Mouse (Mus musculus) right cerebral cortex, postnatal 36 days (tissue): ENCODE data around the gene Bhlhe23.

ENCODE experiments used
- DNase-seq, 2 experiments: peaks; one replicate each; pipeline ENCODE4 v3.0.0; 2022; ENCODE audit warnings: low spot score in 2 of 2, mixed read lengths in 1 of 2

The Bhlhe23 gene

GRCm38 (mm10) chr2:180775641-180776040, 1.1 kb downstream of the Bhlhe23 start:
- DNase-seq: no peak

GRCm38 (mm10) chr2:180775223-180775622, 1.5 kb downstream of the Bhlhe23 start:
- DNase-seq: no peak

GRCm38 (mm10) chr2:180765713-180766112, 11.0 kb downstream of the Bhlhe23 start:
- DNase-seq: no peak

- DNase-seq: no peak
These were observed 11.7 kb downstream of the Bhlhe23 start for GRCm38 (mm10) chr2:180764986-180765385.

- DNase-seq: no peak
These were observed 18.0 kb downstream of the Bhlhe23 start for GRCm38 (mm10) chr2:180758513-180759263.

- no peak for DNase-seq
These were observed 19.9 kb downstream of the Bhlhe23 start for GRCm38 (mm10) chr2:180756786-180757185.

GRCm38 (mm10) chr2:180755896-180756295, 20.8 kb downstream of the Bhlhe23 start:
- DNase-seq: no peak

GRCm38 (mm10) chr2:180754976-180755688, 21.6 kb downstream of the Bhlhe23 start:
- no peak for DNase-seq

- DNase-seq: no peak
These were observed 27.8 kb downstream of the Bhlhe23 start for GRCm38 (mm10) chr2:180748904-180749303.

GRCm38 (mm10) chr2:180746569-180747192, 30.0 kb downstream of the Bhlhe23 start:
- no peak for DNase-seq

GRCm38 (mm10) chr2:180745248-180745927, 31.3 kb downstream of the Bhlhe23 start:
- peak; percentile 70 to 77 for DNase-seq

- DNase-seq: no peak
These were observed 33.4 kb downstream of the Bhlhe23 start for GRCm38 (mm10) chr2:180743321-180743720.

- DNase-seq: no peak
These were observed 33.9 kb downstream of the Bhlhe23 start for GRCm38 (mm10) chr2:180742820-180743219.

- DNase-seq: no peak
These were observed 35.3 kb downstream of the Bhlhe23 start for GRCm38 (mm10) chr2:180741421-180741820.

- no peak for DNase-seq
These were observed 36.4 kb downstream of the Bhlhe23 start for GRCm38 (mm10) chr2:180740349-180740748.

GRCm38 (mm10) chr2:180737984-180738383, 38.7 kb downstream of the Bhlhe23 start:
- no peak for DNase-seq

- no peak for DNase-seq
These were observed 41.5 kb downstream of the Bhlhe23 start for GRCm38 (mm10) chr2:180735232-180735631.

- no peak for DNase-seq
These were observed 44.7 kb downstream of the Bhlhe23 start for GRCm38 (mm10) chr2:180731984-180732383.

- no peak for DNase-seq
These were observed 45.7 kb downstream of the Bhlhe23 start for GRCm38 (mm10) chr2:180731036-180731435.

- no peak for DNase-seq
These were observed 49.1 kb downstream of the Bhlhe23 start for GRCm38 (mm10) chr2:180727613-180728021.

- no peak for DNase-seq
These were observed 49.9 kb downstream of the Bhlhe23 start for GRCm38 (mm10) chr2:180726658-180727442.
